Mouse (Mus musculus) cerebellum, postnatal 4 days (tissue): ENCODE data around the gene Htr6.

Experiments
- DNase-seq, 2 experiments: peaks; one replicate each; pipeline ENCODE4 v3.0.0; 2022; ENCODE audit warnings: low spot score in 2 of 2, mixed read lengths in 1 of 2

Htr6 gene

GRCm38 (mm10) chr4:139075041-139075711, at the start of gene Htr6:
Htr6 (minus strand) TSS chr4:139075570.
- DNase-seq, result no peak

- no peak for DNase-seq
Measured at GRCm38 (mm10) chr4:139124940-139125339, 49.6 kb upstream of the Htr6 start.

DNA sequence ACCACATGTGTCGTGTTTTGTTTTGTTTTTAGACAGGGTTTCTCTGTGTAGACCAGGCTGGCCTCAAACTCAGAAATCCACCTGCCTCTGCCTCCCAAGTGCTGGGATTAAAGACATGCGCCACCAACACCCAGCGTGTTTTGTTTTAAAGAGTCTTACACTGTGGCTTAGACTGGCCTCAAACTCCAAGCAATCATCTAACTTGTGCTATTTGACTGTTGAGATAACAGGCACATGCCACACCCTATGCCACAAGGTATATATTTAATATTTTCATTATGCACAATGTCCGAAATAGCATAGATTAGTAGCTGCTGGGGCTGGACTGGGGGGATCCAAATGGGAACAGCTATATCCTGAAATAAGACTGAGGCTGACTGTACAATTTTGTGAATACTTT, 47.2 kb upstream of the Htr6 start:
- no peak for DNase-seq

GRCm38 (mm10) chr4:139120998-139121397, 45.6 kb upstream of the Htr6 start:
- no peak for DNase-seq

DNA sequence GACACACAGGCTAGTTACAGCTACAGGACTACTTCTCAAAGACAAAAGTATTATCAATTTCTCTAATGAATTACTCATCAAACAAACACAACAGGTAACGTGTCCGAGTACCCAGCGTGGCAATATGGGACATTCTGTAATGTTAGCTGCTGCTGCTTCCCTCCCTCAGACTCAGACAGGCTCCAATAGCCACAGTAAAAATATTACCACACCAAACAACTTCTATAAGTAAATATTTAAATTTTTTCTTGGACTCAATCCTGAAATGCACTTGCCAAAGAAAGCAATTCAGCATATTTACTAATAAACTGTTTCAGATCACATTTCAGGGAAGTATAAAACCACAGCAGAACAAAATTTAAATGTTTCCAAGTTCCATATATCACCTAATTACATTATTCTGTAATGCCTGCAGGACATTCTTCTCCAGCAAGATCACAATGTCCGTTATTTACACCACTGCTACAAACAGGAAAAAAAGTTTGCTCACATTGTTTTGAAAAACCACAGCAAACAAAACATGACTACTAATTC, 45.0 kb upstream of the Htr6 start:
- no peak for DNase-seq

DNA sequence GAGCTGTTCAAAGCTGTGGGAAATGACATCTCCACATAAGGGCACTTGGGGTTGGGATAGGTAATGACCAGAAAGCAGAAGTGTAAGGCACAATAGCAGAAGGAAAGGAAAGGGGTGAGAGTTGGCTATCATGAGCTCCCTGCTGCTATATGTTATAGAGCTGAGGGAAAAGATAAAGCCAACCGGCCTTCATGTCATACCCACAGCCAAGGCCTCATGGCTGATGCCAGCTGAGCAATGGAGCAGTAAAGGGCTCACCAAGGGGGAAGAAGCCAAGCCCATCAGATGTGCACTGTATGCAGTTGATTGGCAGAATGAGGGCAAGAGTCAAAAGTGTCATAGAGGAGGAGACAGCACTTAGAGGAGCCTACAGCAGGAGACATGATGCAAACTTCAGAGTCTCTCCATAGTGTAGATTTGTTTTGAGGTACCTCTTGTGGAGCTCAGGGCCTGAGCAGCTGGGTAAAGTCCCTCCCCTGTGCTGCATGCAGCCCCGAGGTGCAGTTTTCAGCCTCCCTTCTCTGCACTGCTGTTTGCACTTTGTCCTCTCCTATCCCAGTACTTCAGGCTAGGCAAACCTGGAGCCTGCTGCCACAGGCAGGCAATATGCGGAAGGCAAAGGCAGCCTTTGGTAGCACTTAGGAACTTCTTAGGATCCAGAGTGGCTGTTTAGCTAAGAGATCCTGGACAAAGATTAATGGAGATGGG, 41.1 kb upstream of the Htr6 start:
- DNase-seq, result no peak

- DNase-seq, result no peak
Measured at GRCm38 (mm10) chr4:139115721-139116120, 40.4 kb upstream of the Htr6 start.

GRCm38 (mm10) chr4:139112482-139112881, 37.1 kb upstream of the Htr6 start:
- DNase-seq, result no peak

- no peak for DNase-seq
Measured at GRCm38 (mm10) chr4:139111421-139111820, 36.1 kb upstream of the Htr6 start.

DNA sequence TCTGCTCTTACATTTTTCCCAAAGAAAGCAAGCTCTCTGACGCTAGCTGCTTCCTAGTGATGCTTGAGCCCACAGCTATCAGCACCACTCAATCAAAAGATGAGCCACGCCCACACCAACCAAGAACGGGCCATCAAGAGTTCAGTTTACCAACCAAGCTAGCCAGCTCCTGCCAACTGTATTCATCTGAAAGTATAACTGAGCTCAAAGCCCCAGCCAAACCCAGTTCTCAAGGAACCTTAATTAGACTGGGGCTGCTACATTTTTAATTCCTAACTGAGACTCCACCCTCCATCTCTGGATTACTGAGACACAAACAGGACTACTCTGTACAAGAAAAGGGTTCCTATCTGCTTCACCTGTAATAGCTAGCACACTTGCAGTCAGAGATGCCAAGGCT, 35.5 kb upstream of the Htr6 start:
- no peak for DNase-seq

DNA sequence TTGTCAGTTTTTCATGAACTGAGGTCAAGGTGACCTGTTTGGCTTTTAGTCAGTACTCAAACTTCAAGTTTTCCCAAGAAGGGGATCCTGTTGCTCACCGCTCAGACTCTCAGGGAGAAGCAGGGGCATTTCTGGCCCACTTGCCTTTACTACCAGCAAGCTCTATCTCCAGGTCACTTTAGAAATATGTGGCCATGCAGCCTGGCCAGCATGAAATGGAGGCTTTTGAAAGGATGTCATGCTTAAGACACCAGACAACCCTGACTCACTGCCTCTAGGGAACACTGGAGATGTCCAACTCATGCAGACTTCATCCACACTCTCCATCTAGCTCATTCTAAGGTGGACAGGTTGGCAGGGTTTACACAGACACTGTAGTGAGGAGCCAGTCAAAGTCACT, 30.1 kb upstream of the Htr6 start:
- DNase-seq, result no peak

DNA sequence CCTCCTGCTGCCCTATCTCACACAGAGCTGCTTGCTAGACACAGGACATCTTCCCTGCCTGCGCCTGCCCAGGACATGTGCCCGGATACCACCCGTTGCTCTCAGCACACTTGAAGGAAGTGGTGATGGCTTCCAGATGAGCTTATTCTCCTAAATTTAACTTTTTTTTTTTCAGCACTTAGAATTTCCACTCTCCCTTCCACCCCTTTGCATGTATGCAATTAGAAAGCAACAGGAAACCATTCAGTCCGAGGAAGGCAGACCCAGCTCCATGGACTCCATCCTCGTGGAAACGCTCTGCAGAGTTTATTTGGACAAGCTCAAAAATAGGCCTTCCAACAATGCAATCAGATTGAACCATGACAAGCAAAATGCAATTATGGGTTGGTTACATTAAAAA, 26.2 kb upstream of the Htr6 start:
- DNase-seq, result no peak

- no peak for DNase-seq
Measured at GRCm38 (mm10) chr4:139100326-139100725, 25.0 kb upstream of the Htr6 start.

GRCm38 (mm10) chr4:139096201-139096600, 20.8 kb upstream of the Htr6 start:
- no peak for DNase-seq

DNA sequence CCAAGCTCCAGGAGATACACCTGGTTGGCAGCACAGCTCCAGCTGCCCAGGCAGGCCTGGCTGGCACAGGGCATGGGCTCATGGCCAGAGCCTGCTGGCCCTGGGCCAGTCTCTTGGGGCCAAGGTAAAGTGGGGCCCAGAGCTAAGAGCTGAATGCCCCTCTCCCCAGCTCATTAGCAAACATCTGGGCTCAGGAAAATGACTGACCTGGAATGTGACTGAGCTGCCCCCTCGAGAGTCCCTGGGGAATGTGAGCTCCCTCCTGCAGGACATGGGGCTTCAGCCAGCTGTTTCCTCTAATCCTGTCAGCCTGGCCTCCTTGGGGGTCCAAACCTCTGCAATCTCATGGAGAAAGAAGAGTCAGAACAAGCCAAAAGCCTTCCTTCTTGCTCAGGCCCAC, 20.0 kb upstream of the Htr6 start:
- no peak for DNase-seq

DNA sequence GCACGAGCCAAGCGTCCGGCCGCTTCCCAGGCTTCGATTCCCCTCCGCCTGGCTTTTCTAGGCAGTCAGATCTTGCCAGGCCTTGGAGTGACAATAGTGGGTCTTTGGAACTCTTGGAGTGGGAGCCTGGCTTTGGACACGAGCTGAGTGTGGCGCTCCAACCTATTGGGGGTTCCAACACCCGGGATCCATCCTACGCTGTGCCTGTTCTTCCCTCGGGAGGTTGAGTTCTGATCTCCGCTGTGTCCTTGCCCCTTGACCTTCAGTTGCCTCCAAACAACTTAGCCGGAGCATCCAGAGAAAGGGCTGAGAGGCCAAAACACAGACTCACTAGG, 17.8 kb upstream of the Htr6 start:
- no peak for DNase-seq

DNA sequence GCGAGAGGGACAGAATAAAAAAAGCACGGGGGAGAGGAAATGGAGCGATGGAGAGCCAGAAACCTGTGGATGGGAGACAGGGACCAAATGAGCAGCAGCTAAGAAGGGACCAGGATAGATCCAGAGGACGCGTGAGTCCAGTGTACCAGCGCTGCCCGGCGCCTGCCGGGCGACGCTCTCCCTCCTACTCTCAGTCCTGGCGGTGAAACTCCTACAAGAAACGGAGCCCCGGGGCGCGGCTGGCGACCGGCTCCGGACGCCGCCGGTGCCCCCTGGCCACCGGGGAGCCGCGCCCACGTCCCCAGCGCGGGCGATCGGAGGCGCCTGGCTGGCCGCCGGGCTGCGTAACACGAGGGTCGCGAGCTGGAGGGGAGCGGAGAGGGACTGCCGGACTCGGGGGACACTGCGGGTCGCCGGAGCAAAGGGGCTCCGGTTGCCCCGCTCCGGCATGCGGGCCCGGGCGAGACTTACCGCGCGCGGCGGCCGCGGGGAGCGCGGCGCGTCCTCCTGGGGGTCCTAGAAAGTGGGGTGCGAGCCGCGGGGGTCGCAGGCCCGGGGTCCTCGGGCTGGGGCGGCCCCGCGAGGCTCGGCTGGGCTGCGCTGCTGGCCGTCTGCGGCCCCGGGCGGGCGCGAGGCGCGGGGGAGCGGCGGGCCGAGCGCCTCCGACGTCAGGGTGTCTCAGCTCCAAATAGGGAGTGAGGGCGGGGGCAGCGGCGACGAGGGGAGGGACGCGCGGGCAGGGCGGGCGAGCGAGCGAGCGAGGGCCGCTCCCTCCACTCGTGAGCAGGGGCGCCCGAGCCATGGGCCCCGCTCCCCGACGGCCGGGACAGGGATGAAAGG, 17.2 kb upstream of the Htr6 start, which contains the start of gene Nbl1:
Gene Nbl1, minus strand, starts transcription at position 638 of the 840 bp plus-strand sequence.
- DNase-seq, result peak in 1 of 2 experiments; percentile 33

- peak in 1 of 2 experiments; percentile 41 for DNase-seq
Measured at GRCm38 (mm10) chr4:139091478-139092355, 16.3 kb upstream of the Htr6 start.

DNA sequence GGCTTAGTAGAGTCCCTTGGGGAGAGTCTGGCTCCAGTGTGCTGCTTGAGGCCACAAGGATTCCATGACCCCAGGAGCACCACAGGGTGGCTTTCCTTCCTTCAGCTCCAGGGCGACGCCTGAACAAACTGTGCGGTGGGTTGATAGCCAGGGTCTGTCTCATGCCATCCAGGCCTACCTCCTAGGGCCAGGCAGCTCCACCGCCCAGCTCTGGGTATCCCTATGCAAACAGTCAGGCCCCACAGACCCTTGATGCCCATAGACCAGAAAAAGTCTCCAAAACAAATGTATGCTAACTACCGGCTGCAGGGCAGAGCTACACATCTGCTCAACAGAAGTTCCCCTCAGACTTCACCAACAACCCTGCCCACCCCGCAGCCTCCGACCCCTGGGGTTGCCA, 15.7 kb upstream of the Htr6 start:
- DNase-seq, result no peak

DNA sequence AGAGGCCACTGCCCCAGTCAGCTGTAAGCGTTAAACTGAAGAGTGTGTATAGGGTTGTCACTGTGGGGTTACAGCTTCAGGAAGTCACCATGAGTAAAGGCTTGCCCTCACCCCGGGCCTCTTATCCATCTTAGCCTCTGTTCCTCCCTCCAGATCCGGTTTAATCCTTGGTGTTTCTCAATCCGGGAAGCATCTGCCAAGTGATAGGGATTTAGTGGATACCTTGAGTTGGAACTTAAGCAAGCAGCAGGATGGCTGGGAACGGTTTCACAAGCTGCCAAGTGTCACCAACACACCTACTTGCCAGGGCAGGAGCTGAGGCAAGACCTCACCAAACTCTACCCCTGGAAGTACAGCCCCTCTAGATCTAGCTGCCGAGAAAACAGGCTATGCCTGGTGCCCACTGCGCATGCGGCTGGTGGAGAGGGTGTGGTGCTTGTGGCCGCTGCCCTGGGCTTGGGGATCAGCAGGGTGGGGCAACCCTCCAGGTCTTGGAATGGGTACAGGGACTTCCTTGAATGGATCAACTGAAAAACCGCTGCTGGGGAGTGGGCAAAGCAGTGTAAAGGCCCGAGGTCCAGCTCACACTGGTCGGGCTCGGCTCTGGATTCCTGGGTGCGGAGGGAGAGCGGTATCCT, 15.1 kb upstream of the Htr6 start:
- no peak for DNase-seq
